Mouse (Mus musculus) embryonic facial prominence, embryonic 12.5 days (tissue): ENCODE data around the gene Zfp981. TPM values are rescaled to one million over a fixed set of nuclear protein-coding genes. Genes with fewer than 3 reads are reported as not detected.
"Not testable (repeated sequence)": the region's sequence is repeated elsewhere in the genome, so short reads cannot be mapped to it uniquely, and the experiment has no call there.

Experiments
- ATAC-seq: fragments of 200-750 bp; cut with Nextera tagmentation; 2 replicates; pipeline ENCODE4 v1.8.0; 2017; ENCODE audit not compliant: insufficient number of reproducible peaks, insufficient read depth, low FRiP score, low TSS enrichment
- H3K27ac ChIP-seq: fragments of 300-500 bp; sonication (generic); 2 replicates; pipeline ENCODE4 v1.5.1; 2016; ENCODE audit warnings: mild to moderate bottlenecking
- H3K27me3 ChIP-seq: fragments of 300-500 bp; sonication (generic); 2 replicates; pipeline ENCODE4 v1.6.1; 2016; ENCODE audit warnings: mild to moderate bottlenecking, moderate library complexity
- H3K36me3 ChIP-seq: fragments of 300-500 bp; sonication (generic); 2 replicates; pipeline ENCODE4 v1.6.1; 2016; ENCODE audit warnings: mild to moderate bottlenecking
- H3K4me1 ChIP-seq: fragments of 300-500 bp; sonication (generic); 2 replicates; pipeline ENCODE4 v1.6.1; 2016
- H3K4me2 ChIP-seq: fragments of 300-500 bp; sonication (generic); replicated peaks from 2 replicates; pipeline ENCODE4 v1.6.1; 2016; ENCODE audit warnings: mild to moderate bottlenecking, moderate library complexity
- H3K4me3 ChIP-seq: fragments of 300-500 bp; sonication (generic); 2 replicates; pipeline ENCODE4 v1.5.1; 2016; ENCODE audit warnings: mild to moderate bottlenecking
- H3K9ac ChIP-seq: fragments of 300-500 bp; sonication (generic); 2 replicates; pipeline ENCODE4 v1.6.1; 2016; ENCODE audit warnings: mild to moderate bottlenecking, moderate library complexity
- H3K9me3 ChIP-seq: fragments of 300-500 bp; sonication (generic); 2 replicates; pipeline ENCODE4 v1.6.1; 2016; ENCODE audit warnings: mild to moderate bottlenecking, moderate library complexity
- WGBS: fragments of 180-500 bp; shearing (Covaris S2); methylation state at CpG from one replicate; pipeline ENCODE4 v1.1.7; 2016; 5-methylcytosine and 5-hydroxymethylcytosine counted together
- polyA plus RNA-seq: library from polyadenylated mRNA; unstranded; fragments of >200 nt; fragmentation: Nextera tagmentation; extraction: Ambion mirVana; gene quantifications from 2 replicates; pipeline ENCODE4 v1.2.1, GENCODE M21; 2016

Gene Zfp981
- polyA plus RNA-seq, 1 experiment from 2014 or later = 0.06 TPM

GRCm38 (mm10) chr4:146474181-146474580, 27.6 kb upstream of the Zfp981 start:
- ATAC-seq = 0 out of 2 replicates have a peak, but pooled peaks have one; percentile 49
- no CpG with 5 or more reads among the region's 1 CpGs for WGBS
- H3K27me3 ChIP-seq, H3K27ac ChIP-seq, H3K4me2 ChIP-seq, H3K36me3 ChIP-seq, H3K9ac ChIP-seq, H3K4me3 ChIP-seq, H3K4me1 ChIP-seq: not testable (repeated sequence)
- peaks cover 35% of the 10 kb centered on the region for H3K9me3 ChIP-seq

- H3K9ac ChIP-seq, H3K4me3 ChIP-seq, H3K27ac ChIP-seq, H3K36me3 ChIP-seq, H3K4me2 ChIP-seq, H3K27me3 ChIP-seq, H3K4me1 ChIP-seq: not testable (repeated sequence)
- peak; percentile 87 for ATAC-seq
- 59% methylated on average over 77 of the region's 94 CpGs for WGBS
- peaks cover 31% of the 10 kb centered on the region for H3K9me3 ChIP-seq
These were observed 26.8 kb upstream of the Zfp981 start for GRCm38 (mm10) chr4:146474716-146475676.

GRCm38 (mm10) chr4:146476260-146476659, 25.6 kb upstream of the Zfp981 start:
- not testable (repeated sequence) for H3K27me3 ChIP-seq, H3K4me2 ChIP-seq, H3K4me3 ChIP-seq, H3K4me1 ChIP-seq, ATAC-seq, H3K27ac ChIP-seq, H3K36me3 ChIP-seq, H3K9ac ChIP-seq
- H3K9me3 ChIP-seq = peaks cover 37% of the 10 kb centered on the region
- 94% methylated on average over 2 of the region's 2 CpGs for WGBS

- not testable (repeated sequence) for H3K4me2 ChIP-seq, H3K4me1 ChIP-seq, H3K27me3 ChIP-seq, H3K9ac ChIP-seq, H3K4me3 ChIP-seq, ATAC-seq, H3K36me3 ChIP-seq, H3K27ac ChIP-seq
- H3K9me3 ChIP-seq = peaks cover 42% of the 10 kb centered on the region
- WGBS = 77% methylated on average over 3 of the region's 3 CpGs
These were observed 24.9 kb upstream of the Zfp981 start for GRCm38 (mm10) chr4:146476959-146477358.

- not testable (repeated sequence) for H3K36me3 ChIP-seq, H3K9ac ChIP-seq, H3K4me3 ChIP-seq, H3K4me1 ChIP-seq, H3K27me3 ChIP-seq, H3K27ac ChIP-seq, H3K4me2 ChIP-seq
- 66% methylated on average over 6 of the region's 6 CpGs for WGBS
- ATAC-seq = peak; percentile 41; the same call in 1 of the 2 replicates
- H3K9me3 ChIP-seq = peaks cover 70% of the 10 kb centered on the region
These were observed 21.3 kb upstream of the Zfp981 start for GRCm38 (mm10) chr4:146480376-146481096.

GRCm38 (mm10) chr4:146482546-146482945, 19.3 kb upstream of the Zfp981 start:
- H3K36me3 ChIP-seq, H3K27ac ChIP-seq, ATAC-seq, H3K9ac ChIP-seq, H3K4me3 ChIP-seq, H3K27me3 ChIP-seq, H3K4me1 ChIP-seq, H3K4me2 ChIP-seq: not testable (repeated sequence)
- peaks cover 61% of the 10 kb centered on the region for H3K9me3 ChIP-seq
- 86% methylated on average over 10 of the region's 10 CpGs for whole genome bisulfite sequencing

- H3K4me1 ChIP-seq, H3K27ac ChIP-seq, H3K9ac ChIP-seq, H3K36me3 ChIP-seq, H3K4me3 ChIP-seq, H3K4me2 ChIP-seq, H3K27me3 ChIP-seq: not testable (repeated sequence)
- WGBS = 70% methylated on average over 13 of the region's 13 CpGs
- peak; percentile 37; the same call in 1 of the 2 replicates for ATAC-seq
- peaks cover 58% of the 10 kb centered on the region for H3K9me3 ChIP-seq
These were observed 18.1 kb upstream of the Zfp981 start for GRCm38 (mm10) chr4:146483571-146484280.

GRCm38 (mm10) chr4:146484676-146485075, 17.2 kb upstream of the Zfp981 start:
- not testable (repeated sequence) for ATAC-seq, H3K4me1 ChIP-seq, H3K9ac ChIP-seq, H3K4me2 ChIP-seq, H3K4me3 ChIP-seq, H3K36me3 ChIP-seq, H3K27me3 ChIP-seq, H3K27ac ChIP-seq
- H3K9me3 ChIP-seq = peaks cover 62% of the 10 kb centered on the region

GRCm38 (mm10) chr4:146485183-146485939, 16.5 kb upstream of the Zfp981 start:
- not testable (repeated sequence) for H3K4me3 ChIP-seq, H3K27ac ChIP-seq, H3K36me3 ChIP-seq, H3K4me2 ChIP-seq, ATAC-seq, H3K4me1 ChIP-seq, H3K9ac ChIP-seq, H3K27me3 ChIP-seq
- 71% methylated on average over 6 of the region's 6 CpGs for WGBS
- peaks cover 61% of the 10 kb centered on the region for H3K9me3 ChIP-seq

- H3K36me3 ChIP-seq, H3K4me2 ChIP-seq, H3K27ac ChIP-seq, ATAC-seq, H3K9ac ChIP-seq, H3K4me1 ChIP-seq, H3K27me3 ChIP-seq, H3K4me3 ChIP-seq: not testable (repeated sequence)
- 63% methylated on average over 1 of the region's 1 CpGs for WGBS
- peaks cover 59% of the 10 kb centered on the region for H3K9me3 ChIP-seq
These were observed 15.1 kb upstream of the Zfp981 start for GRCm38 (mm10) chr4:146486753-146487152.

GRCm38 (mm10) chr4:146489196-146489595, 12.6 kb upstream of the Zfp981 start:
- not testable (repeated sequence) for H3K4me2 ChIP-seq, H3K4me1 ChIP-seq, H3K27ac ChIP-seq, H3K9ac ChIP-seq, H3K27me3 ChIP-seq, ATAC-seq, H3K36me3 ChIP-seq, H3K4me3 ChIP-seq
- 77% methylated on average over 4 of the region's 4 CpGs for WGBS
- peaks cover 57% of the 10 kb centered on the region for H3K9me3 ChIP-seq
